Mouse (Mus musculus) hematopoietic stem cell, adult 5-6 weeks (primary cell): ENCODE measurements around the gene Tbl1xr1. TPM values are rescaled to one million over a fixed set of nuclear protein-coding genes. Genes with fewer than 3 reads are reported as not detected.

Source experiments
- ATAC-seq, 2 experiments: fragments of 125-278 bp in 1 of 2; replicated peaks in 1 of 2; 2 replicates each; pipeline ENCODE4 v1.8.0; 2016 to 2017; ENCODE audit warnings: inconsistent platforms in 2 of 2, mild to moderate bottlenecking in 2 of 2, moderate number of reproducible peaks in 2 of 2, low read depth in 1 of 2, moderate TSS enrichment in 1 of 2; ENCODE audit not compliant: low FRiP score in 2 of 2, poor library complexity in 2 of 2, severe bottlenecking in 2 of 2, insufficient read depth in 1 of 2, low TSS enrichment in 1 of 2
- total RNA-seq: library from RNA; stranded (forward); fragments of 172-1452, 232-1000 nt; gene quantifications from 2 replicates; pipeline ENCODE4 v1.2.3, GENCODE M21; 2017

The Tbl1xr1 gene
- total RNA-seq, 1 experiment from 2014 or later: 76.1 TPM

- no peak for ATAC-seq
Measured at GRCm38 (mm10) chr3:22238106-22238900, 161.9 kb downstream of the Tbl1xr1 start.
